Mouse (Mus musculus): ENCODE measurements around the gene Klrd1.

- TF ChIP-seq CTCF (IDR thresholded peaks at IDR 0.05): peak; percentile 87
- no peak for TF ChIP-seq POLR2A (IDR thresholded peaks at IDR 0.05; ENCODE audit: insufficient read depth, low read depth, low read length)
- TF ChIP-seq EP300 (IDR thresholded peaks at IDR 0.05; ENCODE audit: insufficient read depth, low read depth, low read length): 0 out of 2 replicates have a peak, but pooled peaks have one; percentile 41
These were observed 32.5 kb upstream of the Klrd1 start for GRCm38 (mm10) chr6:129558946-129559640.

All from heart, adult 2 months (tissue).